Mouse (Mus musculus): Measurements from ENCODE around the gene Wnt7b. TPM values are rescaled to one million over a fixed set of nuclear protein-coding genes. Genes with fewer than 3 reads are reported as not detected.

The Wnt7b gene
- polyA plus RNA-seq, 1 experiment from 2014 or later = 11.3 TPM

- Histone ChIP-seq H3K27me3 (replicated peaks; ENCODE audit: insufficient read depth, low read length) (peaks cover 54% of the 10 kb centered on the region), H3K27ac (ENCODE audit: low read length) (no peak overlapping the region), H3K9me3 (ENCODE audit: low read length) (no peaks in the 10 kb centered on the region), H3K4me3 (ENCODE audit: low read depth, low read length) (no peak overlapping the region), H3K36me3 (ENCODE audit: insufficient read depth, low read length) (no peaks in the 10 kb centered on the region), H3K9ac (replicated peaks; ENCODE audit: low read depth) (no peak overlapping the region), H3K4me1 (ENCODE audit: insufficient read depth, low read depth, low read length) (peaks cover 2% of the 10 kb centered on the region; the same call in 1 of the 2 replicates), H3K4me2 (replicated peaks; ENCODE audit: low read depth, low read length) (peak overlapping the region; percentile 52; the same call in 1 of the 2 replicates)
- 6% methylated on average over 20 of the region's 20 CpGs for WGBS
- DNase-seq (ENCODE audit: low spot score) = no peak
- TF ChIP-seq EP300 (IDR thresholded peaks at IDR 0.05) (no peak), CTCF (IDR thresholded peaks at IDR 0.05) (no peak)
- ATAC-seq = no peak
Measured at GRCm38 (mm10) chr15:85576110-85576509, 6.2 kb downstream of the Wnt7b start.

GRCm38 (mm10) chr15:85574558-85574957, 7.7 kb downstream of the Wnt7b start:
- no peak overlapping the region for H3K4me3 ChIP-seq (ENCODE audit: low read depth, low read length)
- no peak overlapping the region for H3K4me2 ChIP-seq (replicated peaks; ENCODE audit: low read depth, low read length)
- H3K27ac ChIP-seq (ENCODE audit: low read length) = no peak overlapping the region
- DNase-seq (ENCODE audit: low spot score) (no peak), ATAC-seq (no peak)
- 64% methylated on average over 8 of the region's 8 CpGs for WGBS
- no peak for TF ChIP-seq EP300 (IDR thresholded peaks at IDR 0.05)
- TF ChIP-seq CTCF (IDR thresholded peaks at IDR 0.05) = no peak
- H3K4me1 ChIP-seq (ENCODE audit: insufficient read depth, low read depth, low read length) = no peaks in the 10 kb centered on the region
- no peak overlapping the region for H3K9ac ChIP-seq (replicated peaks; ENCODE audit: low read depth)
- H3K36me3 ChIP-seq (ENCODE audit: insufficient read depth, low read length) = no peaks in the 10 kb centered on the region
- no peaks in the 10 kb centered on the region for H3K9me3 ChIP-seq (ENCODE audit: low read length)
- peaks cover 38% of the 10 kb centered on the region for H3K27me3 ChIP-seq (replicated peaks; ENCODE audit: insufficient read depth, low read length)

- H3K4me3 ChIP-seq (ENCODE audit: low read depth, low read length) = no peak overlapping the region
- H3K9me3 ChIP-seq (ENCODE audit: low read length) = no peaks in the 10 kb centered on the region
- TF ChIP-seq EP300 (IDR thresholded peaks at IDR 0.05) (no peak), CTCF (IDR thresholded peaks at IDR 0.05) (no peak)
- no peak overlapping the region for H3K27ac ChIP-seq (ENCODE audit: low read length)
- DNase-seq (ENCODE audit: low spot score) (no peak), ATAC-seq (no peak)
- H3K9ac ChIP-seq (replicated peaks; ENCODE audit: low read depth) = no peak overlapping the region
- 59% methylated on average over 5 of the region's 5 CpGs for WGBS
- peaks cover 35% of the 10 kb centered on the region for H3K27me3 ChIP-seq (replicated peaks; ENCODE audit: insufficient read depth, low read length)
- no peaks in the 10 kb centered on the region for H3K4me1 ChIP-seq (ENCODE audit: insufficient read depth, low read depth, low read length)
- H3K36me3 ChIP-seq (ENCODE audit: insufficient read depth, low read length) = no peaks in the 10 kb centered on the region
- no peak overlapping the region for H3K4me2 ChIP-seq (replicated peaks; ENCODE audit: low read depth, low read length)
Measured at GRCm38 (mm10) chr15:85574086-85574485, 8.2 kb downstream of the Wnt7b start.

GRCm38 (mm10) chr15:85572619-85573254, 9.5 kb downstream of the Wnt7b start:
- peaks cover 22% of the 10 kb centered on the region for H3K27me3 ChIP-seq (replicated peaks; ENCODE audit: insufficient read depth, low read length)
- TF ChIP-seq EP300 (IDR thresholded peaks at IDR 0.05) = no peak
- TF ChIP-seq CTCF (IDR thresholded peaks at IDR 0.05) = no peak
- H3K4me2 ChIP-seq (replicated peaks; ENCODE audit: low read depth, low read length) = no peak overlapping the region
- no peak overlapping the region for H3K9ac ChIP-seq (replicated peaks; ENCODE audit: low read depth)
- H3K4me3 ChIP-seq (ENCODE audit: low read depth, low read length) = no peak overlapping the region
- DNase-seq (ENCODE audit: low spot score) (no peak), ATAC-seq (no peak)
- no peaks in the 10 kb centered on the region for H3K36me3 ChIP-seq (ENCODE audit: insufficient read depth, low read length)
- H3K9me3 ChIP-seq (ENCODE audit: low read length) = no peaks in the 10 kb centered on the region
- H3K4me1 ChIP-seq (ENCODE audit: insufficient read depth, low read depth, low read length) = no peaks in the 10 kb centered on the region
- 41% methylated on average over 8 of the region's 8 CpGs for WGBS
- no peak overlapping the region for H3K27ac ChIP-seq (ENCODE audit: low read length)

GRCm38 (mm10) chr15:85569995-85570734, 12.1 kb downstream of the Wnt7b start:
- DNase-seq (ENCODE audit: low spot score) (no peak), ATAC-seq (no peak)
- Histone ChIP-seq H3K9me3 (ENCODE audit: low read length) (no peaks in the 10 kb centered on the region), H3K36me3 (ENCODE audit: insufficient read depth, low read length) (no peaks in the 10 kb centered on the region), H3K4me1 (ENCODE audit: insufficient read depth, low read depth, low read length) (no peaks in the 10 kb centered on the region), H3K27me3 (replicated peaks; ENCODE audit: insufficient read depth, low read length) (no peaks in the 10 kb centered on the region), H3K4me3 (ENCODE audit: low read depth, low read length) (no peak overlapping the region), H3K4me2 (replicated peaks; ENCODE audit: low read depth, low read length) (no peak overlapping the region), H3K27ac (ENCODE audit: low read length) (no peak overlapping the region), H3K9ac (replicated peaks; ENCODE audit: low read depth) (no peak overlapping the region)
- 60% methylated on average over 8 of the region's 8 CpGs for WGBS
- TF ChIP-seq EP300 (IDR thresholded peaks at IDR 0.05) (no peak), CTCF (IDR thresholded peaks at IDR 0.05) (peak; percentile 18; the same call in 1 of the 2 replicates)

GRCm38 (mm10) chr15:85569167-85569797, 13.0 kb downstream of the Wnt7b start:
- no peak overlapping the region for H3K4me3 ChIP-seq (ENCODE audit: low read depth, low read length)
- WGBS = 35% methylated on average over 2 of the region's 2 CpGs
- H3K36me3 ChIP-seq (ENCODE audit: insufficient read depth, low read length) = no peaks in the 10 kb centered on the region
- TF ChIP-seq EP300 (IDR thresholded peaks at IDR 0.05) (no peak), CTCF (IDR thresholded peaks at IDR 0.05) (no peak)
- ATAC-seq = peak; percentile 18; the same call in 1 of the 2 replicates
- no peak overlapping the region for H3K4me2 ChIP-seq (replicated peaks; ENCODE audit: low read depth, low read length)
- no peaks in the 10 kb centered on the region for H3K4me1 ChIP-seq (ENCODE audit: insufficient read depth, low read depth, low read length)
- H3K27ac ChIP-seq (ENCODE audit: low read length) = 0 out of 2 replicates have a peak overlapping the region, but pooled peaks have one; percentile 43
- no peaks in the 10 kb centered on the region for H3K27me3 ChIP-seq (replicated peaks; ENCODE audit: insufficient read depth, low read length)
- H3K9me3 ChIP-seq (ENCODE audit: low read length) = no peaks in the 10 kb centered on the region
- H3K9ac ChIP-seq (replicated peaks; ENCODE audit: low read depth) = no peak overlapping the region
- no peak for DNase-seq (ENCODE audit: low spot score)
